Mouse (Mus musculus): ENCODE results near the gene Herc6.

DNA sequence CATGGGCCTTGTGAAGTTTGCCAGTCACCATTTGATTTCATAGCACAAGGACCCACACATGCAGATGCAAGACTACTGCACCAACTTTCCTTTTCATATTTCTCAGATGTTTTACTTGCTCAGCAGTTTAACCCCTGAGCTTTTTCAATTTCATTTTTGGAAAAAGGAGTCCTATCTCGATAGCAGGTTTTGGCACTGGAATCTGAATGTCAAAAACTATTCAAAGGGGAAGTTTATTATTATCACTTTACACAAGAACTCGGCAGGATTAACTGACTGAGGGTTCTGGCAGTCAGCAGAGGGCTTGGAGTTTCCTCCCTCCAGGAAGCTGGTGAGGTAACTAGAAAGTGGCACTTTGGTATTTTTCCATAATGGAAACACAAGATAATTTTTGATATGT lies 47.4 kb upstream of the Herc6 start:
- no peak for TF ChIP-seq GATA1 (IDR thresholded peaks at IDR 0.05; ENCODE audit: low read length)
- TF ChIP-seq TAL1 (IDR thresholded peaks at IDR 0.05; ENCODE audit: low read length) = no peak
